Mouse (Mus musculus): ENCODE measurements around the gene Tsga10.

GRCm38 (mm10) chr1:37899816-37900215, 33.6 kb upstream of the Tsga10 start:
- TF ChIP-seq CTCF (IDR thresholded peaks at IDR 0.05; ENCODE audit: low read depth, low read length) (no peak), POLR2A (IDR thresholded peaks at IDR 0.05; ENCODE audit: borderline replicate concordance, low read depth, low read length) (no peak)

All from bone marrow macrophage, adult 2 months (primary cell).